Mouse (Mus musculus): ENCODE results near the gene Glt1d1. TPM values are rescaled to one million over a fixed set of nuclear protein-coding genes. Genes with fewer than 3 reads are reported as not detected.

The Glt1d1 gene
- 10 to 100 TPM; 23.9 to 29.0 (median 25.7) TPM for total RNA-seq (2022)

GRCm38 (mm10) chr5:127632167-127633145 is at the start of gene Glt1d1, which contains the start of gene Slc15a4:
Glt1d1 (plus strand) TSS chr5:127632262.
Slc15a4 (minus strand) TSS chr5:127632897.
- peak in 1 of 2 experiments; percentile 23 for DNase-seq (ENCODE audit: low spot score in 2 of 2)

DNA sequence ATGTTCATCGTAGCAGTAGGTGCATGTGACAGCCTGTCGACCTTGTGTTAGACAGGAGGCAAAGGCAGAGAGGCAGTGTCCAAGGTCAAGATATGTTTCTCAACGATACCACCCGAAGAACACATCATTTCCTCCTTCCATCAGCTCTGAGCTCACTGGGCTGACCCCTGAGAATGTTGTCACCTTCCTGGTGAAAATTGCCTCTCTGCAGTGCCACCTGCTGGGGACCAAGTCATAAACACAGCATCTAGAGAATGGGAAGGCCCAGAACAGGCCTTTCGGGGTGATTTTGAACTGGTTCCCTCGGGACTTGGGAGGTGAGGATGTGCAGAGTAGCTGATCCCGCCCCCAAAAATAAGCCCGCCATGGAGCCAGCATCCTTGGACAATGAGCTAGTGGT is 48.4 kb upstream of the Glt1d1 start:
- no peak for DNase-seq (ENCODE audit: low spot score in 2 of 2)

DNA sequence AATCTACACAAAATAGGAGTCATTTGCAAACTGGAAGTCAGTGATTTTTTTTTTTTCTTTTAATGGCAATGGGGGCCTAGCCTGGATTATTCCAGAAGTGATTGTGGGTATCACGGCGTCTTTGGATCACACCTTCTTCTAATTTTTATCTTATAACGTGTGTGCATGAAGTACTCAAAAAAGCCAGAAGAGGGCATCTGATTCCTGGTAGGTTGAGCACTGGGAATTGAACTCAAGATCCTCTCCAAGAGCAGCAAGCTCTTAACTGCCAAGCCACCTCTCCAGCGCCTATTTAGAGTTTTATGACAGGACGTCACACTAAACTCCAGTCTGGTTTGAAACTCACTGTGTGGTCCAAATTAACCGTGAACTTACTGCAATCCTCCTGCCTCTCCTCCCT is 44.2 kb upstream of the Glt1d1 start:
- DNase-seq (ENCODE audit: low spot score in 2 of 2): no peak

- no peak for DNase-seq (ENCODE audit: low spot score in 2 of 2)
Observed at GRCm38 (mm10) chr5:127592406-127592805, 39.7 kb upstream of the Glt1d1 start.

DNA sequence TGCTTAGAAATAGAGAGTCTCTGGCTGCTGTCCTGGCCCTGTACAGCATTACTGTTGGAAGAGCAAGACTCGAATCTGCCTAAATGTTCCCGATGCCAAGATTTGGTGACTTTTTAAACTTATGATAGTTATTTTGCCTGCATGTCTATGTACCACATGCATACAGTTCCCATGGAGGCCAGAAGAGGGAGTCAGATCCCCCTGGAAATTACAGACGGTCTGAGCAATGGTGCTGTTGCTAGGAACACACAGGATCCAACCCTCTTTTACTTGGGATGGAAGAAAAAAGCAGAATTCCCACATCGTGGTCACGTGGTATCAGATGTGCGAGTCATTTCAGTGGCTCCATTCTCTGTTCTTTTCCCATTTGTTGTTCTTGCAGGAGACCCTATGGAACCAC is 39.2 kb upstream of the Glt1d1 start:
- no peak for DNase-seq (ENCODE audit: low spot score in 2 of 2)

DNA sequence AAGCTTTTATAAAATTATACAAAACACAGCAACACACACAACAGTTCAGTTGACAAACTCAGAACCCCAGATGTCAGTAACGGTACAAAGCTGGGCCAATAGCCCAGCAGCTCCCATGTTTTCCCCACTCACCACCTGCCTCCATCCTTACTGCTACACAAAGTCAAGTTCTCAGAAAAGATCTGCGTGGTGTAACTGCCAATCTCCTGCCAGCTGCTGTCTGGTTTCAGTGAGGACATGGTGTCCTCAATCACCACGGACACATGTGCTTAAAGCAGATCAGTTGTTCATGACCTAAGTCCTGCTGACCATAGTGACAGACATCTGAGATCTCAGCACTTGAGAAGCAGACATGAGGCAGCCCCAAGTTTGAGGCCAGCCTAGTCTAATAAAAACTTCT is 36.4 kb upstream of the Glt1d1 start:
- no peak for DNase-seq (ENCODE audit: low spot score in 2 of 2)

DNA sequence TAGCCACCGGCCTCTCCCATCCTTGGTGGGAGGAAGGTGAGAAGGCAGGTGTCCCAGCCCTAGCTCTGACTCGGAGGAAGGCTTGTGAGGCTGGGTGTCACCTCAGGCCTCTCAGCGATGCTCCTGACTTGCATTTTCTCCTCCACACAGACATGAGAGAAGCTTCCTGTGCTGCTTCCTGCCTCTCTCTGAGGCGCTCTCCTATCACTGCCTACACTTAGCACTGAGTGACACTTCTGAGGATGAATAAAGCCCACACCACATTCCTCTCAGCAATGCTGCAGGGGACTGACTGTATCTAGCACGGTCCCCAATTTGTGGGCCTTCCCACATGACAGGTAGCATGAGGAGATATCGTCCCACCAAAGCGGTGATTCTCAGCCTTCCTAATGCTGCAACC is 35.2 kb upstream of the Glt1d1 start:
- DNase-seq (ENCODE audit: low spot score in 2 of 2): no peak

DNA sequence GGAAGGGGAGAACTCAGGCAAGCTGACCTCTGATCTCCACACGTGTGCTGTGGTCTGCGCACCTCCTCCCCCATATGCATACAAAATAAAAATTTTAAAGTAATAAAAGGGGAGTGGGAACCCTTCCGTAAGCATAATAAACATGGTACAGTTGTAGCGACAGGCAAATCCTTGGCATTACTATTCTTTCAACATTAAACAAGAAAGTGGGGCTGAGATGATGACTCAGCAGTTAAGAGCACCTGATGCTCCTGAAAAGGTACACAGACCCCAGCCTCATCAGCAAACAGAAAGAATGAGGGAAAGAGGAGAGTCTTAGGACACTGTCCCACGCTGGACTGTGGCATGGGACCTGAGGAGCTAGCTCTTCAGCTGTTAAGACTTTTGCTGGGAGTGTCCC is 29.1 kb upstream of the Glt1d1 start:
- DNase-seq (ENCODE audit: low spot score in 2 of 2): no peak

GRCm38 (mm10) chr5:127607507-127607906 is 24.6 kb upstream of the Glt1d1 start:
- DNase-seq (ENCODE audit: low spot score in 2 of 2): no peak

GRCm38 (mm10) chr5:127609191-127609714 is 22.8 kb upstream of the Glt1d1 start:
- DNase-seq (ENCODE audit: low spot score in 2 of 2): no peak

GRCm38 (mm10) chr5:127610787-127611509 is 21.1 kb upstream of the Glt1d1 start:
- DNase-seq (ENCODE audit: low spot score in 2 of 2): peak in 1 of 2 experiments; percentile 77

DNA sequence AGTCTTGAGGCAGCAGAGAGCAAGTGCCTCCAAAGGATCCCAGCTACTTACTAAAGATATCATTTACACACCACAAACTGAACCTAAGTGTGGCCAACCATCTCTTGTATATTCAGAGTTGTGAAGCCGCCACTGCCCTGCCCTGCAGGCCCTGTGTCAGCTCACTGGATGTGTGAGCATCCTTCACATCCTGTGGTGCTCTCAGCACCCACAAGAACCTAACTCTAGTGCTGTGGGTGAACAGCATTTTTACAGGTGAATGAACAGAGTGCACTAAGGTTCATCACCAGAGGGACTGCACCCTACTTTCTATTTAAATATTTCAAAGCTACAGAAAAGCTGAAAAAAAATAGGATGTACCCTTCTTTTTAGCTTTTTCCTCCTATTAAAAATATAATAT is 20.2 kb upstream of the Glt1d1 start:
- DNase-seq (ENCODE audit: low spot score in 2 of 2): no peak

DNA sequence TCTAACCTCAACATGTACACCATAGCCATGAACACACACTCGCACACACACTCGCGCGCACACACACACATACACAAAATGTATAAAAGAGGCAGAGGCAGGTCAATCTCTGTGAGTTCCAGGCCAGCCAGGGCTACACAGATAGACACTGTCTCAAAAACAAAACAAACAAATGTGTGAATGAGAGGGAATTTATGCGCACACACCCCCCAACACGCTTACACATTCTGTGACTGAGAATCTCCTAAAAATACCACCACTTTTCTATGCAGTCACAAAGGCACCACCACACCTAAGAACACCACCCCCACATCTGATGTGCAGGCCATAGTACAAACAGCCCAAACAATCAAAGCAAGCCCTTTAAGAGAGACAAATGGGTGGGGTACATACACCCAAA is 19.7 kb upstream of the Glt1d1 start:
- DNase-seq (ENCODE audit: low spot score in 2 of 2): no peak

DNA sequence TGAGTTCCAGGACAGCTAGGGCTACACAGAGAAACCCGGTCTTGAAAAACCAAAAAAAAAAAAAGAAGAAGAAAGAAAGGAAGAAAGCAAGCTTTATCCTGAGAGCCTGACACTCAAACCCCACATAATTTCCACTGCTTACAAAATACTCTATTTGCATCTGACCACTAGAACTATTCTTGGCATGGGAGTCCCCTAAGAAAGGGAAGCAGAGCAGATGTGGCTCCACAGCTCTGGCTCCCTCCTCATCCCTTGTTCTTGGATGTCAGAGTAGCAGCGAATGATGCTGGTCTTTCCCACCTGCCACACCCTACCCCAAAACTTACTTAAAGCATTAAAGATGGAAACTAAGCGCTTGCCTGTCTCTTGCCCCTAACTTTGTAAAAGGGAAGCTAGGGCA is 16.6 kb upstream of the Glt1d1 start:
- no peak for DNase-seq (ENCODE audit: low spot score in 2 of 2)

DNA sequence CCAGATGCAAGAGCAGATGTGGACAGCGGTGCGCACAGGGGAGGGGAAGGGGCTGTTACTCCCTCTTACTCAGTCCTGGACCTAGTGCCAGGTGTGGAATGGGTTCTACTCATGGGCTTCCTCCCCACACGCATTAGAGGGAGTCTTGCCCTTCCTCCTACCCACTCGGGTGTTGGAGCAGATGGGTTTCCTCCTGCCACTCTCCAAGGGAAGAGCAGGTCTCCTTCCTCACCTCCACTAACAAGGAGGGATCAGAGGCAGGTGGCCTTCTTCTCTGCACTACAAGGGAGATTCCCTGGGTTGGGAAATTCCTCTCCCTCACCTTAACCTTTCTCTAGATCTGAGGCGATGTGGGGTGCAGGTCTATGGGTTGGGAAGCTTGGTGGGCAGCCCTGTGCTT is 15.9 kb upstream of the Glt1d1 start:
- DNase-seq (ENCODE audit: low spot score in 2 of 2): no peak

DNA sequence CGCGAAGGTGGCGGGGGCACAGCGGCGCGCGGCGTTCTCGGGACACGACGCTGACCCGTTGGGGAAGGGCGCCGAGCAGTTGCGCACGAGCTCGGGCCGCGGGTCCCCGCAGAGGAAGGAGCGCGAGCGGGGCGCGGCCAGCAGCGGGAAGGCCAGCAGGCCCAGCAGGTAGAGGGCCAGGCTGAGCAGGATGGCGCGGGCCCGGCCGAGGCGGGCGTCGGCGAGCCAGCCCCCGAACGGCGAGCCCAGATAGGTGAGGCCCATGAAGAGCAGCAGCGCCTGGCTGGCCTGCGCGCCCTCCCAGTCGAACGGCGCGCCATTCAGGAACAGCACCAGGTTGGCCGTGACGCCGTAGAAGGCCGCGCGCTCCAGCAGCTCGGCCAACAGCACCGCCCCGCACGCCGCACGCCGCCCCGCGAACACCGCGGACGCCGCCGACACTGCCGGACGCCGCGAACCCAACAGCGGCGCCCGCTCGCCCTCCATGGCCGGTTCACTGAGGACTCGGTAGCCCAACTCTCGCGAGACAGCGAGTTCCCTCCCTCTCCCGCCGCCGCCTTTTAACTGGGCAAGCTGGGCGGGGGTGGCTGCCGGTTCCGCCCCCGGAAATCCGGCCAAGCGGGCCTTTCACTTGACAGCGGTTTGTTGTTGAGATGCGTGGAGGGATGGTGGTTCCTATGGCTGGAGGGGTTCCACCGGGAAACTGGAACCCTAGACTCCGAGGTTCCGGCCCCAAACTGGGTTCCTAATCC is 15.0 kb upstream of the Glt1d1 start:
- peak; percentile 94 to 98 for DNase-seq (ENCODE audit: low spot score in 2 of 2)

DNA sequence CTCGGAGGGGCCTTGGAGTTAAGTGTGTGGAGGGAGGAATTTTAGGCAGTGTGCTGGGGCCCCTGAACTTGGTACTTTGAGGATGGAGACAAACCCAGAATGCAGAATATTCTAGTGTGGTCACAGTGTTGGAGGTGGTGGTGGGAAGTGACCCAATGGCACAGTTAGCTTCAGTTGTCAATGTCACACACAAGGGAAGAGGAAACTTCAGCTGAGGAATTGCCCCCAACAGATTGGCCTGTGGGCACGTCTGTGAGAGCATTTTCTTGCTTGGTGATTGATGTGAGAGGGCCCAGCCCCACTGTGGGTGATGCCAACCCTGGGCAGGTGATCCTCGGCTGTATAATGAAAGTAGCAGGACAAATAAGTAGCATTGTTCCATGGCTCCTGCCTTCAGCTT is 13.2 kb upstream of the Glt1d1 start:
- DNase-seq (ENCODE audit: low spot score in 2 of 2): no peak

DNA sequence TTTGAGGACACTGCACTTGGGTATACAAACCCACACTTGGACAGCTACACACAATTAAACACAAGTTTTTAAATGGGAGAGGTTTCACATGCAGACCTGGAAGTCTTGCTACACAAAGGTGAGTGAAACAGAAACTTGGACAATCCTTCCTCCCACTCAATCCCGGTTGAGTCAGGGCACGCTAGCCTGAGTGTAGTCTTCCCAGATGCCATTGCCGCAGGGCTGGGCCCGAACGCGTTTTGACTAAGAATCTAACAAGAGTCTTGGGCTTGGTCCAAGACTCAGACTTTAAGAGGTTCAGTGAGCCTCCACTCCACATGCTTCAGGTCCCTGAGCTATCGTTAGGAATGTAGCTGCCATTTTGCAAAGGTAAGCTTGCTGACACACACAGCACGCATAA is 11.7 kb upstream of the Glt1d1 start:
- DNase-seq (ENCODE audit: low spot score in 2 of 2): no peak

DNA sequence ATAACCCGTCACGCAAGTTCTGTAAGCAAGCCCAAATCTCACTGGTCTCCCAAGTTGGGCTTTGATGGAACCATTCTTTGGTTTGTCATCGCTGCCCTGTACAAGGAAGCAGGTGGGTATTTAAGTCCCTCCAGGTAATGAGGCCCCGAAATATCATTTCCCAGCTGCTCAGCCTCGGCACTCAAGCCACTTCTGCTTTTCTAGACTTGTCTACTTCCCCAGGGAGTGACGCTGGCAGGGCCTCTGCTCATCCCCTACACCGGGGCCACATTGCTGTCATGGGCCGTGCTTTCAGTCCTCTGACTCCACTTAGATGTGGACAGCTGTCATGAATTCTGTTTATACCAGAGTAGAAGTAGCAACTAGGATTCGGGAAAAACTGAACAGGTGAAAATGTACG is 11.0 kb upstream of the Glt1d1 start:
- no peak for DNase-seq (ENCODE audit: low spot score in 2 of 2)

DNA sequence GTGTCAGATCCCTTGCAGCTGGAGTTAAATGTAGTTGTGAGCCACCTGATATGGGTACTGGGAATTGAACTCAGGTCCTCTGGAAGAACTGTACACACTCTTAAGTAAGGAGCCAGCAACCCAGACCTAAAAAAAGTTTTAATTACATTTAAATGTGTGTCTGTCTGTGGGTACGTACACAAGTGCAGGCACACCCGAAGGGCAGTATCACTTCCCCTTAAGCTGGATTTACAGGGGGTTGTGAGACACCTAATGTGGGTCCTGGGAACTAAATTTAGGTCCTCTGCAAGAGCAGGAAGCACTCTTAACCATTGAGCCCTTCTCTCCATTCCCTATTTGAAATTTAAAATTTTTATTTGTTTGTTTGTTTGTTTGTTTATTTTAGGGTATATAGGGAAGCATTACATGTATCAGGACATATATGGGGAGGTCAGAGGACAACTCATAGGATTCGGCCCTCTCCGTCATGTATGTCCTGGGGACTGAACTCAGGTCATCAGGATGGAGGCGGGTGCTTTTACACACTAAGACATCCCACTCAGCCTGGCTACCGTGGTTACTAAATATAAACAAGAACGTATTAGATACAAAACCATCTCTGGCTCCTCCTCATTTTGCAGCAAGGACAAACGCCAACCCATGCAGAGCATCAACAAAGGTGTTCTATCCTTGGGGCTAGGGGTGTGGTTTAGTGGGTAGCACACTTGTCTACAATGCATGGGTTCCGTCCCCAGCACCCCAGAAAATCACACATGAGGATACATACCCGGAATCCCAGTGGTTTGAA is 7.4 kb upstream of the Glt1d1 start:
- DNase-seq (ENCODE audit: low spot score in 2 of 2): no peak

DNA sequence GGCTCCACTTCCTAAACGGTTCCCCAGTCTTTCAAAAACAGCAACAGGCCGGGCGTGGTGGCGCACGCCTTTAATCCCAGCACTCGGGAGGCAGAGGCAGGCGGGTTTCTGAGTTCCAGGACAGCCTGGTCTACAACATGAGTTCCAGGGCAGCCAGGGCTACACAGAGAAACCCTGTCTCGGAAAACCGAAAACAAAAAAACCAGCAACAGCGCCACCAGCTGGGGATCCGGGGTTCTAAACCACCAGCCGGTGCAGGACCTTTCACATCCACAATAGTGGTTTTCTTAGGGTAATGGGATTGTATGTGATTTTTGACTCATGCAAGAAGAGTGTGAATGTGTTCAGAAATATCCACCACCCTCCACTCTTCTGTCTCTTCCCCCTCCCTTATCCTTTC is 4.8 kb upstream of the Glt1d1 start:
- no peak for DNase-seq (ENCODE audit: low spot score in 2 of 2)

Measured in left cerebral cortex, adult 8-10 months (tissue).